Mouse (Mus musculus) T-helper 1 cell (primary cell): ENCODE results near the gene Unc5b.
"Not testable (repeated sequence)": the region's sequence is repeated elsewhere in the genome, so short reads cannot be mapped to it uniquely, and the experiment has no call there.

Source experiments
- in situ Hi-C: fragments of 300-600 bp; cut with MboI, MseI; formaldehyde crosslinking; loops from one replicate; pipeline ENCODE4 v1.15.1; 2025; ENCODE audit warnings: high pct_unique_total_duplicates

Unc5b gene

DNA sequence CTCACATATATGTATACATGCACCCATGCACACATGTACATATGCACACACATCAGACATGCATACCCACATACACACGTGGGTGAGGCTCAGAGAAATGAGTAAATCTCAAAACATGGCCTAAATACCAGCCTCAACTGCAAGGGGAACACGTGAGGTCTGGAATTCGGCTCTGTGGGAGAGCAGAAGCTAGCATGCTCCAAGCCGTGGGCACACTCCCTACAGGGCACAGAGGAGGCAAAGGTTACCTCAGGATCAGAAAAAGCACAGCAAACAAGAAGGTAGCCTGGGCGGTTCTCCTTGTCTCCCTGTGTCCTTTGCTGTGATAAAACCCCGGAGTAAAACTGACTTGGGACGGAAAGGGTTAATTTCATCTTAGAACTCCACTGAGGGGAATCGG is 77.4 kb downstream of the Unc5b start:
- in situ Hi-C loops, result no loop called here

DNA sequence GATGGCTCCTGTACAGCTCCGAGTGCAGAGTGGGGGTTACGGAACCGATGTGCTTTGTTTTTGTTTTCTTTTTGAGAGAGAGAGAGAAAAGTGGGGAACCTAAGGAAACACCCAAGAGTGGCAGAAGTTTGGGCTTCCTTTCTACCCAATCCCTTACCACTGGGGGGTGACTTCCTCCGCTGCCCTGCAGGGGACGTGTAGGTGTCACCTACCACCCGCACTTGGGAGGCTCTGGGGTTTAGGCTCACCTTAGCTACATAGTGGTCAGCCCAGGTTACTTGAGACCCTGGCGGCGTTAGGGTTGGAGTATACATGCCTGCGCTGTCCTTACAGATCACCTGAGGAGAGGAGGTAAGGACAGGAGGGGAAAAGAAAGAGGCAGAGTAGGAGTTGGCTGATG is 78.1 kb downstream of the Unc5b start:
- in situ Hi-C loops, result no loop called here

DNA sequence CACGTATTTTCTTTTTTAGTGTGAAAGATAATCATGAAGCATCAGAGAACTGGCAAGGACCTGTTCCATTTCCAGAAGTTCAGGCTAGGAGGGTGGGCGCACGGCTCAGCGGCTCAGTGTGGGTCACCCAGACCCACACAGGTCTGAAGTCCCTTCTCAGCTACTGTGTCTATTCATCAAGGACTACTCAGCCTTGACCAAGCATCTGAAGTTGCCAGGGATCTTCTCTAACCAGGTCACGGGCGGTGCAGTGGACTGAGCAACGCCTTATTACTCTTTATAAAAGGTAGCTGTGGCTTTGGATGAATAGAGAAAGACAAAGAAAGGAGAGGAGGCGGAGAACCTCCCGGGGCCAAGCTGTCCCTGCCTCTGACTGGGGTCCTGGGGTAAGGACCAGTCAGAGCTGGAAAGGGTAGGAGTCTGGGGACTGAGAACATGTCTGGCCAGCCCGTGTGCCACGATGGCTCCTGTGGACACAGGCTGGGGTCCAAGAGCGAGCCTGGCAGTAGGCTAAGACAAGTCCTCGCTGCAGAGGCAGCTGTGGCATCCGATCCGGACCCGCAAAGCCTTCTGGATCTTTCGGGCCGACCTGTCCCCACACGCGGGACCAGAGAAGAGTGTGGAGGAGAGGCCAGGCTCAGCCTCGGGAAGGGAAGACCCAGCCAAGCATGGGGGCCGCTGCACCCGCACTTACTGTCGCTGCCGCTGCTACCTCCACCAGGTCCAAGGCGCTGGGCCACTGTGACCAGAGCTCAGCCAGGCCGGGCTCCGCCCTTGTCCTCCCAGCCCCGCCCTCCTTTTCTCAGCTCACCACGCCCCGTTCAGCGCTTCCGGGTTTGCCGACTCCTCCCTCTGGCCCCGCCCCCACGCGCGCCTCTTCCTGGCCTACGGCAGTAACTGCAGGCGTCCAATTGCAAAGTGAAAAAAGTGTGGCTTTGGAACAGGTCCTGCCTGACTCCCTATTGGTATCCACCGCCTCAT is 79.1 kb downstream of the Unc5b start, which contains the start of gene Slc29a3:
Gene Slc29a3, minus strand, starts transcription at position 755 of the 981 bp plus-strand sequence.
- in situ Hi-C loops, result no loop called here

DNA sequence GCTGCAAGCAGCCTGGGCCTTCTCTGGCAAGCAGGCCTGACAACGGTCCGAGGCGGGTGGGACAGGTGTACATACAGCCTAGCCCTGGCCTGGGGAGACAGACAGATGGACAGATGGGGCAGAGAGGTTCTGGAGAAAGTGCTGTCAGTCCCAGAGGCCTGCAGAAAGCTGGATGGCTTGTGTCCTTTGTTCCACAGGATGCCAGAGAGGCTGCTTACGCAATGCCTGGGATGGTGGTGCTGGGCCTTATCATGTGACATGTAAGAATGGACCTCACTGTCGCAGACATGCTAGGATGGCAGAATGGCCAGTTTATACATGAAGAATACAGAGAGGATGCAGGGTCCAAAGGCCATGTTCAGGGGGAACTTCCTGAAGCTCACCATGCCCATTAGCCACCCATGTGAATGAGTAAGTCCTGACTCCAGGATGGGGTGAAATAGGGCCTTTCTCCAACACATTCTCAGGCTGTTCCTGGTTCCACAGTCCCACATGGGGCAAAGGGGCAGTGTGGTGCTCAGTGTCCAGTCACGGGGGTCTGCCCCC is 83.6 kb downstream of the Unc5b start:
- in situ Hi-C loops, result loop anchor here (5.0 kb wide), 1 partner anchor 790 kb away; no protein-coding TSS in a partner anchor

DNA sequence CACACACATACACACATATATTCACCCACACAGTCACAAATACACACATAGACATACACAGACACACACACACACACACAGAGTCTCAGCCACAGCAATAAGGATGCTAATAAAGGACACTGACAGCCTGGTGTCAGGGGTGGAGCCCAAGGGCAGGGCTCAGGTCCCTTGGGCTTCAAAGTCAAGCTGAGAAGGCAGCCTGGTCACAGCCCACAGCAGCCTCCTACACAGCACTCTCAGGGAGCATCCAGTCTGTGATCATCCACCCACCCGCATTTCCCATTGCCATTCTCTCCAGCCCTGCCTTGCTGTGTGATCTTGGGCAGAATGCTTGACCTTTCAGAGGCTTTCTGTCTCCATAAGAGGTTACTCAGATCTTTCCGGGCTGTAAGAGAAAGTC is 84.9 kb downstream of the Unc5b start:
- in situ Hi-C loops, result loop anchor here (5.0 kb wide), 1 partner anchor 789 kb away; no protein-coding TSS in a partner anchor

DNA sequence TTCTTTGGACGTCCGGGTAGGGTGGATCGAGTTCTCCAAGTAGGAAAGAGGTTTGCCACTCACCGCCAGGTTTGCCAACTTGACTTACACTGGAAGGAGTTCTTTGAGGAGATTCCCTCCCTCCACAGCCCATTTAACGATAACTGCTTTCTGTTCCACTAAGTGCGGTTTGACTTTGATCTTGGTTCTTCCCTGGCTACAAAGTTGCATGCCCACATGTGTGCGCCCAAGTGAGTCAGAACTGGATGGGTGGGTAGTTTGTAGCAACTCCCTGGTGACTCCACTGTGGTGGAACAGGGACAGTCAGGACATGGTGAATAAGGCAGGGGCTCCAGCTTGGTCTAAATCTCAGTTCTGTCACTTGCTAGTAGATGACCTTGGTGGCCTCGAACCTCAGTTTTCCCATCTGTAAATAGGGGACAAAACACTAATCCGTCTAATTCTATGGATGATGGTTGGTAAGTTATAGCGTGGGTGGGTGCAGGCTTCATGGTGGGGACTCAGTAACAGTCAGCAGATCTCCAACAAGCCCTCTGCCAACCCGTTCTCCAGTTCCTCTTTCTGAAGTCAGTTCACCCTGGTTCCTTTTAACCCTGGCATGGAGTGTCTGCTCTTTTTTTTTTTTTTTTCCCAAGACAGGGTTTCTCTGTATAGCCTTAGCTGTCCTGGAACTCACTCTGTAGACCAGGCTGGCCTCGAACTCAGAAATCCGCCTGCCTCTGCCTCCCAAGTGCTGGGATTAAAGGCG is 86.7 kb downstream of the Unc5b start:
- in situ Hi-C loops, result loop anchor here (5.0 kb wide), 1 partner anchor 787 kb away; no protein-coding TSS in a partner anchor

DNA sequence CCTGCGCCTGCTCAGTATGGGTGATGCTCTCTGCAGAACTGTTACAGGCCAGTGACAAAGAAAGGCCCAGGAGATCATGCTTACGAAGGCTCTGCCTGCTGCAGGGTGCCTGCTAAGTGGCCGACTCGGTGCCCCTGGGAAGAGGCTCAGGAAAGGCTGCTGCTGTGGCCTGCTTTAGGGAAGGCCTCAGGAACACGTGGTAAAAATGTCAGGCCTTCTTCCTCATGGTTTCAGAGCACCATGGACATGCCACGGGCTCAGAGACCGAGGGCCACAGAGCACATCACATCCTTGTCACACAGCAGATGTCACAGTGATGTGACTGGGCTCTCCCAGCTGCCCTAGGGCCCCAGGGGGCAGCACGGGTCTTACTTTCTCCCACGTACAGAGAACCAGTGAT is 87.7 kb downstream of the Unc5b start:
- in situ Hi-C loops, result no loop called here

DNA sequence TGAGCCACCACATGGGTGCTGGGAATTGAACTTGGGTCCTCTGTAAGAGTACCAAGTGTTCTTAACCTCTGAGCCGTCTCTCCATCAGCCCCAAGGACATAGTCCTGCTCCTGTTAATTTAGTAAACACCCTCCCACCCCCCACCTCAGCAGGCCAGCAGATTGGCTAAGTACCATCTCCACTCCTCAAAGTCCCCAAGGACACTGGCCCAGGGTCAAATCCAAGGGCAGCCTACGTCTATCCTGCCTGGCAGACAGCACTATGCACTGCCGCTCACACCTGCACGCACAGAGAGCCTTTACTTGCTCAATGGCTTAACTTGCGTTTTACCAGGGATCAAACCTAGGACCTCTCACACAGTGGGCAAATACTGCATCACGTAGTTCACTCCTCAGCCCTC is 88.4 kb downstream of the Unc5b start:
- in situ Hi-C loops, result no loop called here

DNA sequence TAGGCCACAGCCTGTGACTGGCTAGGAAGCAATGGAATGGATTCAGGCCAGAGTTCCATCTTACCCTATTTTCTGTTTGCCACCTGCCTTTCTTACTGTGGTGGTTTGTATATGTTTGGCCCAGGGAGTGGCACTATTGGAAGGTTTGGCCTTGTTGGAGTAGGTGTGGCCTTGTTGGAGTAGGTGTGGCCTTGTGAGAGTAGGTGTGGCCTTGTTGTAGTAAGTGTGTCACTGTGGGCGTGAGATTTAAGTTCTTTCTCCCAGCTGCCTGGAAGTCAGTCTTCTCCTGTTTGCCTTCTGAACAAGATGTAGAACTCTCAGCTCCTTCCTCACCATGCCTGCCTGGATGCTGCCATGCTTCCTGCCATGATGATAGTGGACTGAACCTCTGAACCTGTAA is 89.1 kb downstream of the Unc5b start:
- in situ Hi-C loops, result not testable (repeated sequence)

DNA sequence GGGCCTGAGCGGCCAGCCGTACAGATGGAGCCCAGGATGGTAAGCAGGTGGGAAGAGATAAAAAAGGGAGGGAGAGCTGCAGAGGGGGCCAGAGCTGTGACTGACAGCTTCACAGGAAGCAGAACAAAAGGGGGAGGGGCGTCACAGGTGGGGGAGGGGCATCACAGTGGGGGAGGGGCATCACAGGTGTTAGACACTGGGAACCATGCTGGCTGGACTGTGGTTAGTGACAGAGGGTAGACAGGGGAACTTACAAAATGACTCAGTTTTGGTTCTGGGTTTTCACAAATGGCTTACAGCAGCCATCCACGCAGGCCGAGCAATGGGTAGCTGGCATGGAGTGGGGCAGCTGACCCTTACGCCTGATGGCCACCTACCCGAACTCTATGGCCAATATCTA is 89.9 kb downstream of the Unc5b start:
- in situ Hi-C loops, result no loop called here

DNA sequence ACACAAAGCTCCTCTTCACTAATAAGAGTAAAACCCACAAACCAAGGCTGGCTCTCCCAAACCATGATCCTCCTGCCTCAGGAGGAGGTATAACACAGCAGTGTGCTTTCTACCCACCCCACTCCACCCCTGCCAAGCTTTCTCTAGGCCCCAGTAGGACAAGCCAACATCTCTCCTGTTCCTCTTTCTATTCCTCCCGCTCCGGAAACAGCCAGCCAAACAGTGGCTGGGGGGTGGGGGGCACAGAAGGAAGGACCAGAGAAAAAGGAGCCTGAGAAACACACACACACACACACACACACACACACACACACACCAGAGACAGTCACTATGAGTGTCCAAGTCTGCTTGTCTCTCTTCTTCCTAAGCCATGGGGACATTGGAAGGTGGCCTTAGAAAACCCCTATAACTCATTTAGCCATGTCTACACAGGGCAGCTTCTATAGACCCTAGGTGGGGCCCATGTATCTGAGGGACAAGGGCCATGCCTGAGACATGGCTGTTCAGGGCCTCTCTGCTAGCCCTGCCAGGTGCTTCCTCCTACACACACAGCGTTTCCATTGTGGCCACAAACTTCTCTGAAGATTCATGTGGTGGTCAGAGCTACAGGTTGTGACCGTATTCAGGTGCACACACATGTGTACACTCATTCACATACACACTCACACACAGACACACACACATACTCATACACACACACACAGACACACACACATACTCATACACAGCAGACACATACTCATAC is 91.6 kb downstream of the Unc5b start:
- in situ Hi-C loops, result no loop called here

DNA sequence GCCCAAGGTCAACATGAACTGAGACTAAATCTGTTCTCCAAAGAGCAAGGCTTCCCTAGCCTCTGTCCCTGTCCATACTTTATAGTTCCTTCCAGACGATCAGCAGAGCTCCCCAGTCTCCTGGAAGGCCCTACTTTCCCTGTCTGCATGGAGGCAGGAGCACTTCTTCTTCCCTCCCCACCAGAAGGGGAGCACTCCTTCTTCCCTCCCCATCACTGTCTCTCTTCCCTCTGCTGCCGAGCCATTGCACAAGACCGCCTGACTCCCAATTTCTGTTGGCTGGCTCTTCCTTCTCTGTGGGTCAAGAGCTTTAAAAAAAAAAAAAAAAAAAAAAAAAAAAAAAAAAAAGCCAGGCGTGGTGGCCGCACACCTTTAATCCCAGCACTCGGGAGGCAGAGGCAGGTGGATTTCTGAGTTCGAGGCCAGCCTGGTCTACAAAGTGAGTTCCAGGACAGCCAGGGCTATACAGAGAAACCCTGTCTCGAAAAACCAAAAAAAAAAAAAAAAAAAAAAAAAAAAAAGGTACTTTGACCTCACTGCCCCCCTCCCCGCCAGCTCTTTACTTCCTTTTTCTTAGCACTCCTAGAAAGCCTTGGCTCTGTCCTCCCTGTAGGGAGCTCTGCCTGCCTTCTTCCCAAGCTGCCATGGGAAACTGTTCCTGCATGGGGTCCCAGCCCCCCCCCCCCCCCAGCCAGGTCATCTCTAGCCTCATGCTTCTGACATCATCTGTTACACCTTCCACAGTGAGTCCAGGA is 93.3 kb downstream of the Unc5b start:
- in situ Hi-C loops, result no loop called here

DNA sequence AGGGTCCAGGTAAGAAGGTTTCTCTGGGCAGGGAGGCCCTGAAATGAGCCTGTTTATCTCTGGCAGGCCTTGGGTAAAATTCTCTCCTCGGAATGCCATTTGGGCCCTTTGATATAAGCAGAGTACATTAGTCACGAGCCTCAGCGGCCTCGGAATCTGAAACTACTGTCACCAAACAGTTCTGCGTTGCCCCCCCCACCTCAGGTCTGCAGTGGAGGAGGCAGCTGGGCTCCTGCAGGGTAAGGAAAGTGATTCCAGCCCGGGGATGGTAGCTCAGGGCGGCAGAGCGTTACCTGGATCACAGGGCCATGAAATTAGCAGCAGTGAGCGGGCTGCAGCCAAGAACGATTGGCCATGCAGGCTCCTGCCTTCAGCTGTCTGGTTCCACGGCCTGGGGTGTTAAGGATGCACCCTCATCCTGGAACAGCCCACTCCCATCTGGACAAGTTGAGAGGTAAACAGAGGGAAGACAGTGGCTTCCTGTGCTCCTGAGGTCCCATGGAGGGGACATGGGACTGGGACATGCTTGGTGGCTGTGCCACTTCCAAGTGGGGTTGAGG is 94.1 kb downstream of the Unc5b start:
- in situ Hi-C loops, result no loop called here

DNA sequence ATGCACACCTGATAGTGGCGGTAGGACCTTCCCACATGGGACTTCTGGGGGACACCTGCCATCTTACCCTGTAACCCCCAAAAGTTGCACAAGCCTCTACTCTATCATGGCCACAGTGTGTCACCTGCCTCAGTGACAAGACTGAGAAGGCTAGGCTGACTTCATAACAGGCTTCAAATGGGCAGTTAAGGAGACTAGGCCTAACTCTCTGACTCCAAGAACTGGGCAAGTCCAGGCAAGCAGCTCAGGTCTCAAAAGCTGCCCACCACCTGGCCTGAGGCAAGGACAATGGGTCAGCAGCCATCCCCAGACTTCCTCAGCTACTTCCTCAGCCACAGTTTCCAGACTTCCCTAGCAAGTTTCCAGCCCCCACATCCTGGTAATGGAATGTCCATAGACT is 95.6 kb downstream of the Unc5b start:
- in situ Hi-C loops, result no loop called here

DNA sequence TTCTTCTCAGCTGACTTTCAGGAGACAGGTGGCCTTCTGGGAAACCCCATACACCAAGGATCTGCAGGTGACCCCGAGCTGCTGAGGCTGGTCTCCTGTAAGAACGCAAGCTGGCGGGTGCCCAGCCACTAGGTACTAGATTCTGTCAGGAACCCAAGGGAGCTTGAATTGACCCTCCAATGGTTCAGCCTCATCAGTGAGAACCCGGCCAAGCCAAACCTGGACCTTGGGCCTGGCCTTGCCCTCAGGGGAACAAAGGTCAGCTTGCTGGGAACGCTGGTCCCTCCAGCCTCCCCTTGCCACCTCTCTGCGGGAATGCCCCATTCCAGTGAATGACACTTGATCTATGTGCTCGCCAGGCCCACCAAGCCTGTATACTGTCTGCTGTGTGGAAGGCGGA is 97.9 kb downstream of the Unc5b start:
- in situ Hi-C loops, result no loop called here

DNA sequence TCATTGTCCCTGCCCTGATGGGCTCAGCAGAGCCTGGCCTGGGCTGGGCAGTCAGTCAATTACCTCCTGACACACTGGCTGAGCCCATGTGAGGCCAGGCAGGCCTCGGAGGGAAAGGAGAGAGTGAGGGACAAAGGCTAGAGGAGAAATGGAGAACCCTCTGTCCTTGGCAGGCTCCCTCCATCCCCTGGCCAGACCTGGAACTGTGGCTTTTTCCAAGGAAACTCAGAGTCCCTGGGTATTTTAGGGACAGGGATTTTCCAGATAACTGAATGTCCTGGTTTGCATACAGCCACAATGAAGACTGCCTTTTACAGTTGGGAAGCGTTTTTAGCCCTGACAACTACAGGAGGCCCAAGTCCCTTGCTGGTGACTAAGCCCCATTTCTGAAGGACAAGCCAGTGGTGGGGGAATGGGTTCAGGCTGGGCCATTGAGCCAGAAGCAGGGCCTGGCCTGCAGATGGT is 99.0 kb downstream of the Unc5b start:
- in situ Hi-C loops, result no loop called here

DNA sequence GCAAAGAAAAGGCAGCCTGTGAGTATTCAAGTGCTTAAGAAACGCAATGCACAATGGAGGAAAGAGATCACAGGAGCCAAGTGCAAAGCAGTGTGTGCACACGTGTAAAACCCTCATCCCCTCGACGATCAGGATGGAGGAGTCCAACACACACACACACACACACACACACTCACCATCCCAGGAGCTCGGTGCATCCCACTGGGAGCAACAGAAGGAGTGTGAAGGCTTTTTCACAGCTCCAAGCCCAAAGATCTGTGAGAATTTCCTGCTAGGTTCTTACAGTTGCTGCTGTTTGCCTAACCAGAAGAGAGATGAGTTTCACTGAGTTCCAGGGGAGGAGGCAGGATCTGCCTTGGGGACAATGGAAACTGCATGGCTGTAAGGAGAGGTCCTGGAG is 99.6 kb downstream of the Unc5b start:
- in situ Hi-C loops, result no loop called here

DNA sequence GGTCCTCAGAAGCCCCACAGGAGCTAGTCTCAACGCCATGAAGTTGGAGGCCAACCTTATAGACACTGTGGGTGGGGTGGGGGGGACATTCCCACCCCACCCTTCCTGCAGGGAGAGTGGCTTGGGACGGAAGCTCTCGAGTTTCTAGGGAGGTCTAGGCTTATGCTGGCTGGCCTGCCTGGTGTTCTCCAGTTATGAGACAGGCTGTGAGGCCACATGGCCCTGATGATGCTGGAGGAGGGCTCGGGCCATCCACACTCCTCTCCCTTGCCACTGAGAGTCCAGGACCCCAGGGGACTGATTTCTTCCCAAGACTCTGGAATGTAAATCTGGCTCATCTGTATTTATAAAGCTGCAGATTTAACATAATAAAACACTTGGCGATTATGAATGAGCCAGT is 104.1 kb downstream of the Unc5b start:
- in situ Hi-C loops, result no loop called here

DNA sequence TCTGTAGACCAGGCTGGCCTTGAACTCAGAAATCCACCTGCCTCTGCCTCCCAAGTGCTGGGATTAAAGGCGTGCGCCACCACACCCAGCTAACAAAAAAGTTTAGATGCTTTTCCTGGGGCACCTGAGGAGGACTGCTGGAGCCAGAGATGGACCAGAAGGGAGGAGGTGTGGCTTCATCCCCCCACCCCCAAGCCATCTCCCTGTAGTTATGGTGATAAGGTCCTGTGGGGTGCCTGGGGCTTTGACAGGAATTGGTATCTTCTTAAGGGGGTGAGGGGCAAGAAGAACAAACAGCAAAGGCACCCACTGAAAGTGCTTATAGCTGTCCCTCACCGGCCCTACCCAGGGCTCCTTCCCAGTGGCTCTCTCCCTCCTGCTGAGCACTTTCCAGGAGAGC is 104.5 kb downstream of the Unc5b start:
- in situ Hi-C loops, result no loop called here

DNA sequence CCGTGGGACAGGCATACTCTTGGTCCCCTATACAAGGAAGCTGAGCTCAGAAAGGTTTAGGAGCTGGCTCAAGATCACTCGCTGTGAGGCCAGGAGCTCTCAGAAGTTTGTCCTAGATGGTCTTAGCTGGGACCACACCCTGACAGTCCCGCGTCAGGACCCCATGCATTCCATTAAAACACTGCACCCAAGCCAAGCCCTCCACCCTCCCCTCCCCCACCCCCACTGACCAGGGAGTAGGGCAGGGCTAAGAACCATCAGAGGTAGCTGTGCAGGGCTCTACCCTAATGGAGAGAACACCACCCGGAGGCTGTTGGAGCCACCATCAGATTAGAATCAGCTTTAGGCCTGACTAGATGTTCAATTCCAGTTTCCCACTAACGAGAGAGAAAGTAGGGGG is 106.9 kb downstream of the Unc5b start:
- in situ Hi-C loops, result loop anchor here (25.0 kb wide), 1 partner anchor 1963 kb away; no protein-coding TSS in a partner anchor
